Mouse (Mus musculus): ENCODE measurements around the gene Rab34. TPM values are rescaled to one million over a fixed set of nuclear protein-coding genes. Genes with fewer than 3 reads are reported as not detected.

Gene Rab34
- polyA plus RNA-seq, 1 experiment from 2014 or later = 123 TPM

GRCm38 (mm10) chr11:78189234-78190040, 1.2 kb downstream of the Rab34 start:
- Histone ChIP-seq H3K36me3 (replicated peaks) (peaks cover 40% of the 10 kb centered on the region), H3K27ac (replicated peaks) (peak overlapping the region; percentile 100), H3K4me1 (peaks cover 39% of the 10 kb centered on the region), H3K27me3 (replicated peaks; ENCODE audit: low read depth, poor library complexity, severe bottlenecking) (no peaks in the 10 kb centered on the region; the same call in 1 of the 2 replicates), H3K4me3 (peak overlapping the region; percentile 90), H3K9me3 (0 out of 2 replicates have a peak, but pooled peaks cover 3% of the 10 kb centered on the region)
- under 1% methylated on average over 42 of the region's 42 CpGs for WGBS
- DNase-seq (ENCODE audit: low spot score) = peak; percentile 97

GRCm38 (mm10) chr11:78190041-78190440, 1.8 kb downstream of the Rab34 start:
- 65% methylated on average over 6 of the region's 6 CpGs for WGBS
- Histone ChIP-seq H3K27me3 (replicated peaks; ENCODE audit: low read depth, poor library complexity, severe bottlenecking) (no peaks in the 10 kb centered on the region; the same call in 1 of the 2 replicates), H3K4me1 (peaks cover 45% of the 10 kb centered on the region), H3K27ac (replicated peaks) (peak overlapping the region; percentile 100), H3K4me3 (peak overlapping the region; percentile 90), H3K36me3 (replicated peaks) (peaks cover 40% of the 10 kb centered on the region), H3K9me3 (0 out of 2 replicates have a peak, but pooled peaks cover 3% of the 10 kb centered on the region)
- no peak for DNase-seq (ENCODE audit: low spot score)

- Histone ChIP-seq H3K4me3 (peak within 1 kb of the TSS; percentile 58), H3K36me3 (replicated peaks) (peaks cover 40% of the 10 kb centered on the region), H3K4me1 (peaks cover 39% of the 10 kb centered on the region), H3K27me3 (replicated peaks; ENCODE audit: low read depth, poor library complexity, severe bottlenecking) (no peaks in the 10 kb centered on the region; the same call in 1 of the 2 replicates), H3K9me3 (0 out of 2 replicates have a peak, but pooled peaks cover 3% of the 10 kb centered on the region), H3K27ac (replicated peaks) (peak within 1 kb of the TSS; percentile 60; the same call in 1 of the 2 replicates)
- 83% methylated on average over 1 of the region's 1 CpGs for WGBS
- no peak for DNase-seq (ENCODE audit: low spot score)
These were observed 4.9 kb downstream of the Rab34 start, which contains the start of gene Proca1 for GRCm38 (mm10) chr11:78193113-78193512. Gene Proca1 (plus strand): TSS chr11:78193392.

- 3% methylated on average over 30 of the region's 30 CpGs for WGBS
- peaks cover 40% of the 10 kb centered on the region for H3K36me3 ChIP-seq (replicated peaks)
- H3K27ac ChIP-seq (replicated peaks) = peak overlapping the region; percentile 60
- peak overlapping the region; percentile 58 for H3K4me3 ChIP-seq
- DNase-seq (ENCODE audit: low spot score) = peak; percentile 83
- no peaks in the 10 kb centered on the region for H3K27me3 ChIP-seq (replicated peaks; ENCODE audit: low read depth, poor library complexity, severe bottlenecking)
- H3K9me3 ChIP-seq = 0 out of 2 replicates have a peak, but pooled peaks cover 3% of the 10 kb centered on the region
- peaks cover 27% of the 10 kb centered on the region for H3K4me1 ChIP-seq
These were observed 6.3 kb downstream of the Rab34 start for GRCm38 (mm10) chr11:78194411-78195100.

- Histone ChIP-seq H3K27ac (replicated peaks) (peak overlapping the region; percentile 60), H3K9me3 (0 out of 2 replicates have a peak, but pooled peaks cover 3% of the 10 kb centered on the region), H3K27me3 (replicated peaks; ENCODE audit: low read depth, poor library complexity, severe bottlenecking) (no peaks in the 10 kb centered on the region), H3K4me1 (peaks cover 19% of the 10 kb centered on the region), H3K36me3 (replicated peaks) (peaks cover 38% of the 10 kb centered on the region), H3K4me3 (peak overlapping the region; percentile 58)
- 57% methylated on average over 23 of the region's 23 CpGs for WGBS
- DNase-seq (ENCODE audit: low spot score) = no peak
These were observed 7.1 kb downstream of the Rab34 start for GRCm38 (mm10) chr11:78195101-78195863.

- peaks cover 5% of the 10 kb centered on the region; the same call in 1 of the 2 replicates for H3K4me1 ChIP-seq
- 95% methylated on average over 3 of the region's 3 CpGs for WGBS
- no peak for DNase-seq (ENCODE audit: low spot score)
- H3K36me3 ChIP-seq (replicated peaks) = peaks cover 49% of the 10 kb centered on the region
- no peaks in the 10 kb centered on the region for H3K9me3 ChIP-seq
- H3K27ac ChIP-seq (replicated peaks) = no peak overlapping the region
- no peaks in the 10 kb centered on the region for H3K27me3 ChIP-seq (replicated peaks; ENCODE audit: low read depth, poor library complexity, severe bottlenecking)
- no peak overlapping the region for H3K4me3 ChIP-seq
These were observed 14.1 kb downstream of the Rab34 start for GRCm38 (mm10) chr11:78202372-78202771.

- Histone ChIP-seq H3K36me3 (replicated peaks) (peaks cover 68% of the 10 kb centered on the region), H3K27ac (replicated peaks) (no peak overlapping the region), H3K9me3 (no peaks in the 10 kb centered on the region), H3K4me1 (peaks cover 5% of the 10 kb centered on the region; the same call in 1 of the 2 replicates), H3K27me3 (replicated peaks; ENCODE audit: low read depth, poor library complexity, severe bottlenecking) (no peaks in the 10 kb centered on the region), H3K4me3 (no peak overlapping the region)
- DNase-seq (ENCODE audit: low spot score) = no peak
- 87% methylated on average over 6 of the region's 6 CpGs for WGBS
These were observed 16.1 kb downstream of the Rab34 start for GRCm38 (mm10) chr11:78204287-78204686.

GRCm38 (mm10) chr11:78205361-78206206, 17.4 kb downstream of the Rab34 start:
- H3K27ac ChIP-seq (replicated peaks) = peak overlapping the region; percentile 1; the same call in 1 of the 2 replicates
- no peak for DNase-seq (ENCODE audit: low spot score)
- H3K9me3 ChIP-seq = no peaks in the 10 kb centered on the region
- H3K4me3 ChIP-seq = peak overlapping the region; percentile 12; the same call in 1 of the 2 replicates
- H3K36me3 ChIP-seq (replicated peaks) = peaks cover 81% of the 10 kb centered on the region
- 84% methylated on average over 13 of the region's 13 CpGs for WGBS
- no peaks in the 10 kb centered on the region for H3K27me3 ChIP-seq (replicated peaks; ENCODE audit: low read depth, poor library complexity, severe bottlenecking)
- peaks cover 5% of the 10 kb centered on the region; the same call in 1 of the 2 replicates for H3K4me1 ChIP-seq

GRCm38 (mm10) chr11:78207190-78207589, 19.0 kb downstream of the Rab34 start:
- Histone ChIP-seq H3K4me3 (no peak overlapping the region), H3K9me3 (no peaks in the 10 kb centered on the region), H3K27me3 (replicated peaks; ENCODE audit: low read depth, poor library complexity, severe bottlenecking) (no peaks in the 10 kb centered on the region), H3K36me3 (replicated peaks) (peaks cover 97% of the 10 kb centered on the region), H3K27ac (replicated peaks) (no peak overlapping the region), H3K4me1 (peaks cover 5% of the 10 kb centered on the region; the same call in 1 of the 2 replicates)
- 92% methylated on average over 7 of the region's 7 CpGs for WGBS
- no peak for DNase-seq (ENCODE audit: low spot score)

- Histone ChIP-seq H3K4me1 (peaks cover 5% of the 10 kb centered on the region; the same call in 1 of the 2 replicates), H3K9me3 (no peaks in the 10 kb centered on the region), H3K27me3 (replicated peaks; ENCODE audit: low read depth, poor library complexity, severe bottlenecking) (no peaks in the 10 kb centered on the region), H3K36me3 (replicated peaks) (peaks cover 100% of the 10 kb centered on the region), H3K27ac (replicated peaks) (no peak overlapping the region), H3K4me3 (no peak overlapping the region)
- DNase-seq (ENCODE audit: low spot score) = no peak
- WGBS = 90% methylated on average over 6 of the region's 6 CpGs
These were observed 21.7 kb downstream of the Rab34 start for GRCm38 (mm10) chr11:78209886-78210285.

GRCm38 (mm10) chr11:78210615-78211014, 22.4 kb downstream of the Rab34 start:
- peaks cover 100% of the 10 kb centered on the region for H3K36me3 ChIP-seq (replicated peaks)
- H3K27ac ChIP-seq (replicated peaks) = no peak overlapping the region
- 71% methylated on average over 7 of the region's 7 CpGs for WGBS

More at GRCm38 (mm10) chr11:78210615-78211014, 22.4 kb downstream of the Rab34 start:
- Histone ChIP-seq H3K27me3 (replicated peaks; ENCODE audit: low read depth, poor library complexity, severe bottlenecking) (no peaks in the 10 kb centered on the region), H3K4me3 (no peak overlapping the region), H3K9me3 (no peaks in the 10 kb centered on the region), H3K4me1 (peaks cover 4% of the 10 kb centered on the region; the same call in 1 of the 2 replicates)
- DNase-seq (ENCODE audit: low spot score) = no peak

Measured in embryonic facial prominence, embryonic 10.5 days (tissue).